Mouse (Mus musculus) thymus, adult 2 months (tissue): ENCODE data around the gene Gm5741. TPM values are rescaled to one million over a fixed set of nuclear protein-coding genes. Genes with fewer than 3 reads are reported as not detected.

Source experiments
- DNase-seq: peaks from one replicate; pipeline ENCODE4 v3.0.0; 2021
- H3K27ac ChIP-seq: fragments of 200-500 bp; 2 replicates; pipeline ENCODE4 v1.5.1; 2012; ENCODE audit warnings: low read length, control low read depth; ENCODE audit not compliant: control insufficient read depth, insufficient read depth
- H3K27me3 ChIP-seq: fragments of 200-500 bp; 2 replicates; pipeline ENCODE4 v1.6.1; 2012; ENCODE audit warnings: mild to moderate bottlenecking, low read length, moderate library complexity, mixed read lengths; ENCODE audit not compliant: control insufficient read depth, insufficient read depth
- H3K36me3 ChIP-seq: fragments of 200-500 bp; 2 replicates; pipeline ENCODE4 v1.6.1; 2012; ENCODE audit warnings: mild to moderate bottlenecking, low read length, moderate library complexity; ENCODE audit not compliant: control insufficient read depth, insufficient read depth
- H3K4me1 ChIP-seq: fragments of 200-500 bp; replicated peaks from 2 replicates; pipeline ENCODE4 v1.6.1; 2012; ENCODE audit warnings: low read length; ENCODE audit not compliant: control insufficient read depth, insufficient read depth
- H3K4me3 ChIP-seq: fragments of 200-500 bp; 2 replicates; pipeline ENCODE4 v1.5.1; 2012; ENCODE audit warnings: mild to moderate bottlenecking, low read length, control low read depth, moderate library complexity; ENCODE audit not compliant: control insufficient read depth, insufficient read depth
- CTCF ChIP-seq: fragments of 200-500 bp; IDR thresholded peaks from 2 replicates; pipeline ENCODE4 v1.5.1; 2012; ENCODE audit warnings: mild to moderate bottlenecking, control low read depth, low read length, moderate library complexity, borderline replicate concordance; ENCODE audit not compliant: control insufficient read depth, poor library complexity, insufficient read depth; ENCODE audit errors: extremely low read depth
- POLR2A ChIP-seq: fragments of 200-500 bp; IDR thresholded peaks from 2 replicates; pipeline ENCODE4 v1.6.1; 2012; ENCODE audit warnings: mild to moderate bottlenecking, low read length, control low read depth, moderate library complexity; ENCODE audit not compliant: control insufficient read depth, poor library complexity, insufficient read depth; ENCODE audit errors: extremely low read depth
- WGBS: fragments of 180-500 bp; shearing (Covaris S2); methylation state at CpG from one replicate; pipeline ENCODE4 v1.1.7; 2018; 5-methylcytosine and 5-hydroxymethylcytosine counted together
- polyA plus RNA-seq: library from polyadenylated mRNA; depleted of rRNA; stranded (reverse); fragments of >200 nt; gene quantifications from 2 replicates; pipeline ENCODE4 v1.2.3, GENCODE M21; 2012; rRNA removed

Gm5741 gene
- 1.4 TPM in 1 of 2 replicates, not detected in the other for polyA plus RNA-seq

- no peak for TF ChIP-seq POLR2A
- no peak for TF ChIP-seq CTCF
These were observed at the start of gene Gm5741 for GRCm38 (mm10) chr8:85067982-85068381. TSS of gene Gm5741 (minus strand) at chr8:85067982.

GRCm38 (mm10) chr8:85116984-85117383 is 49.2 kb upstream of the Gm5741 start:
- WGBS, result 93% methylated on average over 7 of the region's 7 CpGs
- Histone ChIP-seq H3K27ac (no peak overlapping the region), H3K4me3 (no peak overlapping the region), H3K27me3 (no peaks in the 10 kb centered on the region), H3K4me1 (no peaks in the 10 kb centered on the region; the same call in 1 of the 2 replicates), H3K36me3 (no peaks in the 10 kb centered on the region)
- TF ChIP-seq CTCF (no peak), POLR2A (no peak)
- no peak for DNase-seq

More at GRCm38 (mm10) chr8:85067982-85068381, at the start of gene Gm5741:
- no peak for DNase-seq
- Histone ChIP-seq H3K27ac (no peak within 1 kb of the TSS), H3K4me3 (no peak within 1 kb of the TSS), H3K36me3 (no peaks in the 10 kb centered on the region), H3K27me3 (no peaks in the 10 kb centered on the region), H3K4me1 (peaks cover 10% of the 10 kb centered on the region)

- Histone ChIP-seq H3K4me1 (no peaks in the 10 kb centered on the region; the same call in 1 of the 2 replicates), H3K4me3 (no peak overlapping the region), H3K36me3 (no peaks in the 10 kb centered on the region), H3K27me3 (no peaks in the 10 kb centered on the region), H3K27ac (no peak overlapping the region)
- 68% methylated on average over 4 of the region's 4 CpGs for WGBS
- no peak for DNase-seq
- TF ChIP-seq CTCF (no peak), POLR2A (no peak)
These were observed 47.7 kb upstream of the Gm5741 start for GRCm38 (mm10) chr8:85115501-85115900.

- Histone ChIP-seq H3K27ac (no peak overlapping the region), H3K36me3 (no peaks in the 10 kb centered on the region), H3K27me3 (no peaks in the 10 kb centered on the region), H3K4me1 (no peaks in the 10 kb centered on the region), H3K4me3 (no peak overlapping the region)
- no peak for TF ChIP-seq POLR2A
- TF ChIP-seq CTCF, result no peak
- DNase-seq, result no peak
- WGBS, result 76% methylated on average over 10 of the region's 10 CpGs
These were observed 45.5 kb upstream of the Gm5741 start for GRCm38 (mm10) chr8:85113241-85113640.

GRCm38 (mm10) chr8:85100076-85100665 is 32.4 kb upstream of the Gm5741 start:
- peaks cover 29% of the 10 kb centered on the region for H3K36me3 ChIP-seq
- no peaks in the 10 kb centered on the region for H3K27me3 ChIP-seq
- WGBS, result 72% methylated on average over 4 of the region's 4 CpGs
- 0 out of 2 replicates have a peak, but pooled peaks cover 2% of the 10 kb centered on the region for H3K4me1 ChIP-seq
- TF ChIP-seq CTCF (no peak), POLR2A (no peak)
- no peak for DNase-seq
- no peak overlapping the region for H3K27ac ChIP-seq
- H3K4me3 ChIP-seq, result no peak overlapping the region

- DNase-seq, result no peak
These were observed 29.1 kb upstream of the Gm5741 start for GRCm38 (mm10) chr8:85096850-85097249.

More at GRCm38 (mm10) chr8:85096850-85097249, 29.1 kb upstream of the Gm5741 start:
- TF ChIP-seq CTCF, result no peak
- no peak for TF ChIP-seq POLR2A
- Histone ChIP-seq H3K4me3 (no peak overlapping the region), H3K27ac (no peak overlapping the region), H3K36me3 (peaks cover 51% of the 10 kb centered on the region), H3K27me3 (no peaks in the 10 kb centered on the region), H3K4me1 (0 out of 2 replicates have a peak, but pooled peaks cover 2% of the 10 kb centered on the region)
- WGBS, result 93% methylated on average over 4 of the region's 4 CpGs
